Mouse (Mus musculus) intestine, embryonic 14.5 days (tissue): Measurements from ENCODE around the gene Usp2. TPM values are rescaled to one million over a fixed set of nuclear protein-coding genes. Genes with fewer than 3 reads are reported as not detected.

Experiments
- ATAC-seq: fragments of 200-750 bp; cut with Nextera tagmentation; replicated peaks from 2 replicates; pipeline ENCODE4 v1.8.0; 2017; ENCODE audit warnings: low read depth, moderate number of reproducible peaks, moderate TSS enrichment, moderate library complexity; ENCODE audit not compliant: low FRiP score, low TSS enrichment
- DNase-seq: peaks from one replicate; pipeline ENCODE4 v3.0.0-alpha.2; 2018; ENCODE audit warnings: low spot score
- H3K27ac ChIP-seq: fragments of 300-500 bp; sonication (generic); 2 replicates; pipeline ENCODE4 v1.5.1; 2014; ENCODE audit warnings: low read depth, mild to moderate bottlenecking, control low read depth
- H3K27me3 ChIP-seq: fragments of 300-500 bp; sonication (generic); replicated peaks from 2 replicates; pipeline ENCODE4 v1.6.1; 2014; ENCODE audit warnings: low read length, control low read depth; ENCODE audit not compliant: control insufficient read depth, insufficient read depth
- H3K36me3 ChIP-seq: fragments of 300-500 bp; sonication (generic); 2 replicates; pipeline ENCODE4 v1.6.1; 2014; ENCODE audit warnings: low read length, control low read depth; ENCODE audit not compliant: control insufficient read depth, insufficient read depth
- H3K4me1 ChIP-seq: fragments of 300-500 bp; sonication (generic); replicated peaks from 2 replicates; pipeline ENCODE4 v1.6.1; 2014; ENCODE audit warnings: low read length, control low read depth, mixed read lengths; ENCODE audit not compliant: control insufficient read depth, insufficient read depth
- H3K4me2 ChIP-seq: fragments of 300-500 bp; sonication (generic); 2 replicates; pipeline ENCODE4 v1.6.1; 2014; ENCODE audit warnings: low read length
- H3K4me3 ChIP-seq: fragments of 300-500 bp; sonication (generic); 2 replicates; pipeline ENCODE4 v1.5.1; 2014; ENCODE audit warnings: low read depth, low read length, control low read depth, mixed read lengths
- H3K9ac ChIP-seq: fragments of 300-500 bp; sonication (generic); 2 replicates; pipeline ENCODE4 v1.6.1; 2014; ENCODE audit warnings: mild to moderate bottlenecking, low read length
- H3K9me3 ChIP-seq: fragments of 300-500 bp; sonication (generic); 2 replicates; pipeline ENCODE4 v1.6.1; 2016; ENCODE audit warnings: low read length, control low read depth; ENCODE audit not compliant: control insufficient read depth
- WGBS: fragments of 180-500 bp; shearing (Covaris S2); extraction: QIAGEN DNeasy Blood & Tissue Kit; methylation state at CpG from one replicate; pipeline ENCODE4 v1.1.7; 2014; 5-methylcytosine and 5-hydroxymethylcytosine counted together
- polyA plus RNA-seq: library from polyadenylated mRNA; unstranded; fragments of >200 nt; fragmentation: Nextera tagmentation; extraction: Ambion mirVana; gene quantifications from 2 replicates; pipeline ENCODE4 v1.2.1, GENCODE M21; 2014

The Usp2 gene
- polyA plus RNA-seq, 1 experiment from 2014 or later, result 12.5 TPM

GRCm38 (mm10) chr9:44044426-44045157 is 22.2 kb upstream of the Usp2 start:
- ATAC-seq (no peak), DNase-seq (no peak)
- H3K36me3 ChIP-seq, result no peaks in the 10 kb centered on the region
- H3K4me3 ChIP-seq, result 0 out of 2 replicates have a peak overlapping the region, but pooled peaks have one; percentile 23
- no peak overlapping the region; the same call in 1 of the 2 replicates for H3K4me2 ChIP-seq
- H3K27me3 ChIP-seq, result peaks cover 25% of the 10 kb centered on the region
- 44% methylated on average over 14 of the region's 14 CpGs for WGBS
- peaks cover 9% of the 10 kb centered on the region for H3K4me1 ChIP-seq
- H3K9me3 ChIP-seq, result no peaks in the 10 kb centered on the region
- no peak overlapping the region for H3K27ac ChIP-seq
- H3K9ac ChIP-seq, result no peak overlapping the region

DNA sequence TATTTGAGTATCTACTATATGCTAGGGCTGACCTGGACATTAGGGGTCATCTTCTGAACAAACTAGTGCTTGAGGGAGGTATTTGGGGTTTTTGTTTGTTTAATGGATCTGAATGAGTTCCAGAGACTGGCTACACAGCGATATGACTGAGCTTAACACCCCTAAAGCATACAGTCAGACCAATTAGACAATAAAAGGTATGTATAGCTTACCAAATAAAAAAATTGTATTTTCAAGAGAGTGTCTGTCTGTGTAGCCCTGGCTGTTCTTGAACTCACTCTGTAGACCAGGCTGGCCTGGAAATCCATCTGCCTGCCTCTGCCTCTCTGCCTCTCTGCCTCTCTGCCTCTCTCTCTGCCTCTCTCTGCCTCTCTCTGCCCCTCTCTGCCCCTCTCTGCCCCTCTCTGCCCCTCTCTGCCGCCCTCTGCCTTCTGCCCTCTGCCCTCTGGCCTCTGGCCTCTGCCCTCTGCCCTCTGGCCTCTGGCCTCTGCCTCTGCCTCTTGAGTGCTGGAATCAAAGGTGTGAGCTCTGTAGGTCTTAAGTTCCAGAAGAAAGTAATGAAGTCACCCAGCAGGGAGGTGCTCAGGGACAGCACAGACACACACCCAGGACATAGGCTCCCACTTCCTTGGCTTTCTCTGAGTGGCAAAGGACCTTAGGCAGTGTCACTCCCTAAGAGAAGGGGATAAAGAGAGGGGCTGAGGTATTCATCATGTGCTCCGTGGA is 21.5 kb upstream of the Usp2 start:
- DNase-seq (no peak), ATAC-seq (no peak)
- Histone ChIP-seq H3K27ac (no peak overlapping the region), H3K4me1 (peaks cover 9% of the 10 kb centered on the region), H3K36me3 (no peaks in the 10 kb centered on the region), H3K27me3 (peaks cover 25% of the 10 kb centered on the region), H3K4me3 (no peak overlapping the region), H3K4me2 (no peak overlapping the region), H3K9ac (no peak overlapping the region), H3K9me3 (no peaks in the 10 kb centered on the region)
- WGBS, result 64% methylated on average over 3 of the region's 3 CpGs

DNA sequence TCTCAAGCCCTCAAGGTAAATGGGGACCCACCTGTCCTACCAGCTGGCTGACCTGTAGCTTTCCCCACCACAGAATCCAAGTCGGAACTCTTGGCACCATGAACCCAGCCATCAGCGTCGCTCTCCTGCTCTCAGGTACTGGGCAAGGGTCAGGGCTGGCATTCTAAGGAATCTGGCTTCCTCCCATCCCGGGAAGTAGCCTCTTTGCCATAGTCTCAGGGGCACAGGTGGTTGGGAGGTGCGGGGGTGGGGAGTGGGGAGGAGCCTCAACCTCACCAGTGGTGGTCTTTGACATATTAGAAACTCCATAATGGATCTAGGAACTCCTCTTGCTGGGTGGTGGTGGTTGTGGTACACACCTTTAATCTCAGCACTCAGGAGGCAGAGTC is 20.9 kb upstream of the Usp2 start:
- WGBS, result 87% methylated on average over 5 of the region's 5 CpGs

DNA sequence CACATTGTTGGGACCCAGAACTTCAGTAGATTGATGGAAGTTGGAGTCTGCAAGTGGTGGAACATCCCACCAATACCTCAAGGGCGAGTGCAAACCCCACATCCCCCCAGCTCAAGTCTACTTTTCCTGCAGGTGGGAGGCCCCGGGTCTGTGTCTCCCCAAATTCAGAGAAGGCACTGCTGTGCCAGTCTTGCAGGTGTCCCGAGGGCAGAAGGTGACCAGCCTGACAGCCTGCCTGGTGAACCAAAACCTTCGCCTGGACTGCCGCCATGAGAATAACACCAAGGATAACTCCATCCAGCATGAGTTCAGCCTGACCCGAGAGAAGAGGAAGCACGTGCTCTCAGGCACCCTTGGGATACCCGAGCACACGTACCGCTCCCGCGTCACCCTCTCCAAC is 20.4 kb upstream of the Usp2 start:
- Histone ChIP-seq H3K4me3 (no peak overlapping the region), H3K4me2 (no peak overlapping the region), H3K27me3 (peaks cover 25% of the 10 kb centered on the region), H3K9me3 (no peaks in the 10 kb centered on the region), H3K4me1 (peaks cover 9% of the 10 kb centered on the region), H3K9ac (no peak overlapping the region), H3K36me3 (no peaks in the 10 kb centered on the region), H3K27ac (no peak overlapping the region)
- 92% methylated on average over 12 of the region's 12 CpGs for WGBS
- ATAC-seq, result no peak
- no peak for DNase-seq

More for the DNA sequence above, 20.9 kb upstream of the Usp2 start:
- no peaks in the 10 kb centered on the region for H3K9me3 ChIP-seq
- peaks cover 25% of the 10 kb centered on the region for H3K27me3 ChIP-seq
- no peak overlapping the region for H3K9ac ChIP-seq
- DNase-seq, result no peak
- H3K4me1 ChIP-seq, result peaks cover 9% of the 10 kb centered on the region
- H3K4me3 ChIP-seq, result no peak overlapping the region
- H3K36me3 ChIP-seq, result no peaks in the 10 kb centered on the region
- ATAC-seq, result no peak
- H3K4me2 ChIP-seq, result no peak overlapping the region
- H3K27ac ChIP-seq, result no peak overlapping the region

DNA sequence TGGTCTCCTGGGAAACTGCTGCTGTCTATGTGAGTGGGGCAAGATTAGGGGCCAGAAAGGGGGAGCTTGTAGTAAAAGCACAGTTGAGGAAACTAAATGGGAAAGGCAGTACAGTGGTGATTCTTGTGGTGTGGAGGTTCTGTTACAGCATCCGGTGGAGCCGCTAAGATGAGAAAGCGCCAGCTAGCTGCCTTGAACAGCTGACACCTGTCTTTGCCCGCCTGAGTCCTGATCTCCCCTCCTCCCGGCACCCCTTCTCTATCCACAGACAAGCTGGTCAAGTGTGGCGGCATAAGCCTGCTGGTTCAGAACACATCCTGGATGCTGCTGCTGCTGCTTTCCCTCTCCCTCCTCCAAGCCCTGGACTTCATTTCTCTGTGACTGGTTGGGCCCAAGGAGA is 19.8 kb upstream of the Usp2 start:
- ATAC-seq (no peak), DNase-seq (no peak)
- Histone ChIP-seq H3K4me2 (no peak overlapping the region), H3K9ac (no peak overlapping the region), H3K27ac (no peak overlapping the region), H3K36me3 (no peaks in the 10 kb centered on the region), H3K4me1 (peaks cover 9% of the 10 kb centered on the region), H3K4me3 (no peak overlapping the region), H3K9me3 (no peaks in the 10 kb centered on the region), H3K27me3 (peaks cover 25% of the 10 kb centered on the region)
- 43% methylated on average over 6 of the region's 6 CpGs for WGBS

DNA sequence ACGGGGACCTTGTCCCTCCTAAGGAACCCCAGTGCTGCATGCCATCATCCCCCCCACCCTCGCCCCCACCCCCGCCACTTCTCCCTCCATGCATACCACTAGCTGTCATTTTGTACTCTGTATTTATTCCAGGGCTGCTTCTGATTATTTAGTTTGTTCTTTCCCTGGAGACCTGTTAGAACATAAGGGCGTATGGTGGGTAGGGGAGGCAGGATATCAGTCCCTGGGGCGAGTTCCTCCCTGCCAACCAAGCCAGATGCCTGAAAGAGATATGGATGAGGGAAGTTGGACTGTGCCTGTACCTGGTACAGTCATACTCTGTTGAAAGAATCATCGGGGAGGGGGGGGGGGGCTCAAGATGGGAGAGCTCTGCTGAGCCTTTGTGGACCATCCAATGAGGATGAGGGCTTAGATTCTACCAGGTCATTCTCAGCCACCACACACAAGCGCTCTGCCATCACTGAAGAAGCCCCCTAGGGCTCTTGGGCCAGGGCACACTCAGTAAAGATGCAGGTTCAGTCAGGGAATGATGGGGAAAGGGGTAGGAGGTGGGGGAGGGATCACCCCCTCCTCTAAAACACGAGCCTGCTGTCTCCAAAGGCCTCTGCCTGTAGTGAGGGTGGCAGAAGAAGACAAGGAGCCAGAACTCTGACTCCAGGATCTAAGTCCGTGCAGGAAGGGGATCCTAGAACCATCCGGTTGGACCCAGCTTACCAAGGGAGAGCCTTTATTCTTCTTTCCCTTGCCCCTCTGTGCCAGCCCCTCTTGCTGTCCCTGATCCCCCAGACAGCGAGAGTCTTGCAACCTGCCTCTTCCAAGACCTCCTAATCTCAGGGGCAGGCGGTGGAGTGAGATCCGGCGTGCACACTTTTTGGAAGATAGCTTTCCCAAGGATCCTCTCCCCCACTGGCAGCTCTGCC is 19.0 kb upstream of the Usp2 start:
- Histone ChIP-seq H3K9me3 (no peaks in the 10 kb centered on the region), H3K4me1 (peaks cover 9% of the 10 kb centered on the region), H3K4me2 (no peak overlapping the region), H3K27ac (no peak overlapping the region), H3K4me3 (no peak overlapping the region), H3K36me3 (no peaks in the 10 kb centered on the region), H3K27me3 (peaks cover 24% of the 10 kb centered on the region), H3K9ac (no peak overlapping the region)
- ATAC-seq (no peak), DNase-seq (no peak)
- 75% methylated on average over 14 of the region's 14 CpGs for WGBS

- Histone ChIP-seq H3K36me3 (no peaks in the 10 kb centered on the region), H3K9ac (no peak overlapping the region), H3K4me2 (no peak overlapping the region), H3K27ac (no peak overlapping the region), H3K27me3 (peaks cover 15% of the 10 kb centered on the region), H3K4me3 (no peak overlapping the region), H3K4me1 (peaks cover 3% of the 10 kb centered on the region), H3K9me3 (no peaks in the 10 kb centered on the region)
- whole genome bisulfite sequencing, result 62% methylated on average over 15 of the region's 15 CpGs
- DNase-seq (no peak), ATAC-seq (no peak)
Observed at GRCm38 (mm10) chr9:44048541-44049380, 18.1 kb upstream of the Usp2 start.
